Mouse (Mus musculus): Measurements from ENCODE around the gene St14. TPM values are rescaled to one million over a fixed set of nuclear protein-coding genes. Genes with fewer than 3 reads are reported as not detected.
"Not testable (repeated sequence)": the region's sequence is repeated elsewhere in the genome, so short reads cannot be mapped to it uniquely, and the experiment has no call there.

Gene St14
- polyA plus RNA-seq, 1 experiment = 2.6 TPM

DNA sequence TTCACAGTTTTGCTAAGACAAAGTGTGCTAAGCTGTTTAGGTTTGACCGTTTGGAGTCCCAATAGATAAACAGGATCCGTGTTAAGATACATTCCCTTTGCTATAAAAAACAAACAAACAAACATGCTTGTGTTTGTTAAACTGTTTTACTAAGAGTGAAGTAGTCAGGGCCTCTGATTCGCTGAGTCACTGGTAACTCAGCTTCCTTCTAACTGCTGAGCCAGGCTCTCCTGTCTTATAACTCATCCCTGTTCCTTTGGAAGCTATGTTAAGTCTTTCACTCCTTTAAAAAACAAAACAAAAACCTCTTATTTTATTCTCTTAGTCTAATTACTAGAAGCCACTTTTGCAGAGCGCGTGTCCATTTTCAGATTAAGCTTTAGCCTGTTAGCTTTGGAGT, 59.4 kb downstream of the St14 start:
- Histone ChIP-seq H3K36me3 (replicated peaks; ENCODE audit: low read length) (peaks cover 17% of the 10 kb centered on the region), H3K4me1 (0 out of 2 replicates have a peak, but pooled peaks cover 4% of the 10 kb centered on the region), H3K4me3 (replicated peaks) (no peak overlapping the region), H3K27me3 (replicated peaks) (no peaks in the 10 kb centered on the region), H3K9me3 (no peaks in the 10 kb centered on the region)
- TF ChIP-seq GATA1 (IDR thresholded peaks at IDR 0.05; ENCODE audit: borderline replicate concordance, low read length) = no peak
- TF ChIP-seq FLI1 (IDR thresholded peaks at IDR 0.05; ENCODE audit: low read length) = no peak

DNA sequence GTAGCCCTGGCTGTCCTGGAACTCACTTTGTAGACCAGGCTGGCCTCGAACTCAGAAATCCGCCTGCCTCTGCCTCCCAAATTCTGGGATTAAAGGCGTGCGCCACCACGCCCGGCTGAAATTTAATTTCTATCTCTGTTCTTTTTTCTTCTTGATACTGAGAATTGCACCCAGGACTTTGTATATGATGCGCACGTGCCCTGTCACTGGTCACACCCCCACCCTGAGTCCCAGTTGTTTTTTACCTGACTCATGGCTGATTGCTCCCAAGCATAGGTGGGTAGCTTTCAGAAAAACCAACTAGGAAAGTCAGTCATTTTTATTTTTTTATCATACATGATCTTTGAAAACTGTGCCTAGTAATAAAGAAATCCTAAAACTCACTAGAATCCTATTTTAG, 60.9 kb downstream of the St14 start:
- TF ChIP-seq FLI1 (IDR thresholded peaks at IDR 0.05; ENCODE audit: low read length) (no peak), GATA1 (IDR thresholded peaks at IDR 0.05; ENCODE audit: borderline replicate concordance, low read length) (no peak)
- Histone ChIP-seq H3K9me3 (no peaks in the 10 kb centered on the region), H3K4me3 (replicated peaks) (no peak overlapping the region), H3K27me3 (replicated peaks) (no peaks in the 10 kb centered on the region), H3K36me3 (replicated peaks; ENCODE audit: low read length) (peaks cover 31% of the 10 kb centered on the region), H3K4me1 (0 out of 2 replicates have a peak, but pooled peaks cover 4% of the 10 kb centered on the region)

DNA sequence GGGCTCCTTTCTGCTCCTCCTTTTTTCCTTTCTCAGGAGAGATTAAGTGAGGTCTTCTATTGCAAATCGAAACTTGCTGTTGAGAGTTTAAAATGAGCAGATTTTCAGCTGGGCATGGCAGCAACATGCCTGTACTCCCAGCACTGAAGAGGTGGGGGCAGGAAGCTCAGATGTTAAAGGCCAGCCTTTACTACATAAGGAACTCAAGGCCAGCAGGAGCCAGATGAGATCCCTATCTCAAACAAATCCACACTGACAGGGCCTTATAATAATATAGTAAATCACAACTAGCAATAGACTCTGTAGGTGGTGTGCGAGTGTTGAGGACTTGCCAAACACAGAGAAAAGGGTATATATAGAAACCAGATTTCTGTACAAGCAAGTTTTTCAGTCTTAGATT, 72.9 kb downstream of the St14 start:
- no peak for TF ChIP-seq FLI1 (IDR thresholded peaks at IDR 0.05; ENCODE audit: low read length)
- TF ChIP-seq GATA1 (IDR thresholded peaks at IDR 0.05; ENCODE audit: borderline replicate concordance, low read length) = no peak
- peaks cover 41% of the 10 kb centered on the region for H3K36me3 ChIP-seq (replicated peaks; ENCODE audit: low read length)

DNA sequence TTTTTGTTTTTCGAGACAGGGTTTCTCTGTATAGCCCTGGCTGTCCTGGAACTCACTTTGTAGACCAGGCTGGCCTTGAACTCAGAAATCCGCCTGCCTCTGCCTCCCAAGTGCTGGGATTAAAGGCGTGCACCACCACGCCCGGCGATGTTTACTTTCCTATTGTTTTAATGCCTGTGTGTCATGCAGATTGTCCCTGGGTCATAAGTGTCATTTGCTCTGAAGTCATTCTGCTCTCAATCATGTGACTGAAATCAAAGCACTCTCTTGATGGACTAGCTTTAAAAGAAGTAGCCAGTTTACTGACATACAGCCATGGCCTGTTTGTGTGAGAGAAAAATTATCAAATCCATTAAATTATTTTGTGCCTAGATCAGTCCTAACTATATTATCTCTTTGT, 80.1 kb downstream of the St14 start:
- not testable (repeated sequence) for H3K27me3 ChIP-seq (replicated peaks); H3K4me3 ChIP-seq (replicated peaks); H3K9me3 ChIP-seq; H3K4me1 ChIP-seq
- peaks cover 15% of the 10 kb centered on the region for H3K36me3 ChIP-seq (replicated peaks; ENCODE audit: low read length)

More for the DNA sequence above, 72.9 kb downstream of the St14 start:
- no peaks in the 10 kb centered on the region for H3K27me3 ChIP-seq (replicated peaks)
- no peak overlapping the region for H3K4me3 ChIP-seq (replicated peaks)
- no peaks in the 10 kb centered on the region for H3K4me1 ChIP-seq
- no peaks in the 10 kb centered on the region for H3K9me3 ChIP-seq

DNA sequence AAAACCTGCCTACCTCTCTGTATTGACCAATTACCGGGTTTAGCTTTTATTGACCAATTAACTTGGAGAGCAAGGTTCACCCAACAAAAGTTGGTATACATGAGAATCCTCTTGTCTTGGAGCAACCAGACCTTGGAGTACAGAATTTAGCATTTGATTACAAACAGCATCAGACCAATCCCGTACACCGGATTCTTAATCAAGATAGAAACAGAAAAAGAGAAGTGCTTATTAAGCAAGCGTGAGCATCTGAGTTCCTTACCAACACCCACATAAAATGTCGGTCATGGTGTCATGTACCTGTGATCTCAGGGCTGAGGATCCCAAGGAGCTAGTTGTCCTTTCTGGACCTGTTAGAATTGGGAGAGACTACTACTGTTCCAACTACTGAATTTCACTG, 81.4 kb downstream of the St14 start:
- H3K27me3 ChIP-seq (replicated peaks) = no peaks in the 10 kb centered on the region
- H3K4me1 ChIP-seq = peaks cover 7% of the 10 kb centered on the region; the same call in 1 of the 2 replicates
- peaks cover 10% of the 10 kb centered on the region for H3K36me3 ChIP-seq (replicated peaks; ENCODE audit: low read length)
- H3K9me3 ChIP-seq = no peaks in the 10 kb centered on the region
- TF ChIP-seq FLI1 (IDR thresholded peaks at IDR 0.05; ENCODE audit: low read length) (no peak), GATA1 (IDR thresholded peaks at IDR 0.05; ENCODE audit: borderline replicate concordance, low read length) (no peak)
- H3K4me3 ChIP-seq (replicated peaks) = no peak overlapping the region

Other genes with a start within 250 kb of the St14 start
- 0.07 and 0.49 TPM in 2 replicates for gene Adamts15, start 209.4 kb downstream of the St14 start, polyA plus RNA-seq (2012; ENCODE audit: insufficient read depth, low replicate concordance)
- not detected in 2 replicates for gene Adamts8, start 189.3 kb downstream of the St14 start, polyA plus RNA-seq (2012; ENCODE audit: insufficient read depth, low replicate concordance)
- gene Zbtb44, start 101.2 kb downstream of the St14 start, polyA plus RNA-seq (2012; ENCODE audit: insufficient read depth, low replicate concordance) = 0.85 and 2.1 TPM in 2 replicates
- gene Aplp2, start 80.0 kb upstream of the St14 start, polyA plus RNA-seq (2012; ENCODE audit: insufficient read depth, low replicate concordance) = 4.7 TPM in 1 of 2 replicates, not detected in the other
- gene Prdm10, start 148.7 kb upstream of the St14 start, polyA plus RNA-seq (2012; ENCODE audit: insufficient read depth, low replicate concordance) = 0.40 and 0.84 TPM in 2 replicates